Mouse (Mus musculus): ENCODE measurements around the gene Gm44503. TPM values are rescaled to one million over a fixed set of nuclear protein-coding genes. Genes with fewer than 3 reads are reported as not detected.
A peak's percentile ranks its signal among the peaks of the same experiment; 100 is the strongest.

The Gm44503 gene
- polyA plus RNA-seq, 1 experiment = not detected

- H3K36me3 ChIP-seq (ENCODE audit: control insufficient read depth, insufficient read depth, low read length) = no peaks in the 10 kb centered on the region
- H3K27me3 ChIP-seq (ENCODE audit: control insufficient read depth, insufficient read depth, low read length) = no peaks in the 10 kb centered on the region
- peaks cover 3% of the 10 kb centered on the region for H3K4me1 ChIP-seq (ENCODE audit: control insufficient read depth, insufficient read depth, low read length)
- H3K4me3 ChIP-seq (ENCODE audit: control insufficient read depth, low read depth, low read length) = no peak overlapping the region
- H3K27ac ChIP-seq (ENCODE audit: control insufficient read depth, insufficient read depth, low read depth, low read length) = peak overlapping the region; percentile 32
- no peak for TF ChIP-seq CTCF (IDR thresholded peaks at IDR 0.05; ENCODE audit: control insufficient read depth, insufficient read depth, insufficient replicate concordance, low read depth, low read length)
- no peak for TF ChIP-seq POLR2A (IDR thresholded peaks at IDR 0.05; ENCODE audit: control insufficient read depth, low read depth, low read length)
These were observed 67.4 kb downstream of the Gm44503 start for GRCm38 (mm10) chr9:73025818-73026636.

- H3K27me3 ChIP-seq (ENCODE audit: control insufficient read depth, insufficient read depth, low read length) = no peaks in the 10 kb centered on the region
- no peak for TF ChIP-seq CTCF (IDR thresholded peaks at IDR 0.05; ENCODE audit: control insufficient read depth, insufficient read depth, insufficient replicate concordance, low read depth, low read length)
- no peak for TF ChIP-seq POLR2A (IDR thresholded peaks at IDR 0.05; ENCODE audit: control insufficient read depth, low read depth, low read length)
- H3K4me1 ChIP-seq (ENCODE audit: control insufficient read depth, insufficient read depth, low read length) = peaks cover 3% of the 10 kb centered on the region
- H3K36me3 ChIP-seq (ENCODE audit: control insufficient read depth, insufficient read depth, low read length) = peaks cover 1% of the 10 kb centered on the region; the same call in 1 of the 2 replicates
- no peak overlapping the region for H3K27ac ChIP-seq (ENCODE audit: control insufficient read depth, insufficient read depth, low read depth, low read length)
- H3K4me3 ChIP-seq (ENCODE audit: control insufficient read depth, low read depth, low read length) = no peak overlapping the region
These were observed 71.8 kb downstream of the Gm44503 start for GRCm38 (mm10) chr9:73030443-73030842.

GRCm38 (mm10) chr9:73031421-73031820 lies 72.8 kb downstream of the Gm44503 start:
- Histone ChIP-seq H3K4me1 (ENCODE audit: control insufficient read depth, insufficient read depth, low read length) (no peaks in the 10 kb centered on the region), H3K27ac (ENCODE audit: control insufficient read depth, insufficient read depth, low read depth, low read length) (no peak overlapping the region), H3K36me3 (ENCODE audit: control insufficient read depth, insufficient read depth, low read length) (peaks cover 1% of the 10 kb centered on the region; the same call in 1 of the 2 replicates), H3K4me3 (ENCODE audit: control insufficient read depth, low read depth, low read length) (no peak overlapping the region), H3K27me3 (ENCODE audit: control insufficient read depth, insufficient read depth, low read length) (no peaks in the 10 kb centered on the region)
- TF ChIP-seq POLR2A (IDR thresholded peaks at IDR 0.05; ENCODE audit: control insufficient read depth, low read depth, low read length) = no peak
- no peak for TF ChIP-seq CTCF (IDR thresholded peaks at IDR 0.05; ENCODE audit: control insufficient read depth, insufficient read depth, insufficient replicate concordance, low read depth, low read length)

GRCm38 (mm10) chr9:73033406-73033805 lies 74.8 kb downstream of the Gm44503 start:
- H3K27ac ChIP-seq (ENCODE audit: control insufficient read depth, insufficient read depth, low read depth, low read length) = no peak overlapping the region

GRCm38 (mm10) chr9:73039222-73039945 lies 80.7 kb downstream of the Gm44503 start:
- H3K4me3 ChIP-seq (ENCODE audit: control insufficient read depth, low read depth, low read length) = peak overlapping the region; percentile 96
- H3K36me3 ChIP-seq (ENCODE audit: control insufficient read depth, insufficient read depth, low read length) = no peaks in the 10 kb centered on the region
- peak overlapping the region; percentile 71 for H3K27ac ChIP-seq (ENCODE audit: control insufficient read depth, insufficient read depth, low read depth, low read length)
- H3K27me3 ChIP-seq (ENCODE audit: control insufficient read depth, insufficient read depth, low read length) = no peaks in the 10 kb centered on the region
- TF ChIP-seq CTCF (IDR thresholded peaks at IDR 0.05; ENCODE audit: control insufficient read depth, insufficient read depth, insufficient replicate concordance, low read depth, low read length) (no peak), POLR2A (IDR thresholded peaks at IDR 0.05; ENCODE audit: control insufficient read depth, low read depth, low read length) (peak; percentile 73)
- peaks cover 8% of the 10 kb centered on the region; the same call in 1 of the 2 replicates for H3K4me1 ChIP-seq (ENCODE audit: control insufficient read depth, insufficient read depth, low read length)

More at GRCm38 (mm10) chr9:73033406-73033805, 74.8 kb downstream of the Gm44503 start:
- no peaks in the 10 kb centered on the region for H3K27me3 ChIP-seq (ENCODE audit: control insufficient read depth, insufficient read depth, low read length)
- no peaks in the 10 kb centered on the region for H3K4me1 ChIP-seq (ENCODE audit: control insufficient read depth, insufficient read depth, low read length)
- TF ChIP-seq CTCF (IDR thresholded peaks at IDR 0.05; ENCODE audit: control insufficient read depth, insufficient read depth, insufficient replicate concordance, low read depth, low read length) (no peak), POLR2A (IDR thresholded peaks at IDR 0.05; ENCODE audit: control insufficient read depth, low read depth, low read length) (no peak)
- peaks cover 1% of the 10 kb centered on the region; the same call in 1 of the 2 replicates for H3K36me3 ChIP-seq (ENCODE audit: control insufficient read depth, insufficient read depth, low read length)
- H3K4me3 ChIP-seq (ENCODE audit: control insufficient read depth, low read depth, low read length) = no peak overlapping the region

GRCm38 (mm10) chr9:73040080-73040479 lies 81.4 kb downstream of the Gm44503 start, which contains the start of gene Pigb:
Gene Pigb, minus strand, starts transcription at chr9:73040378.
- no peaks in the 10 kb centered on the region for H3K36me3 ChIP-seq (ENCODE audit: control insufficient read depth, insufficient read depth, low read length)
- peak within 1 kb of the TSS; percentile 96 for H3K4me3 ChIP-seq (ENCODE audit: control insufficient read depth, low read depth, low read length)
- TF ChIP-seq POLR2A (IDR thresholded peaks at IDR 0.05; ENCODE audit: control insufficient read depth, low read depth, low read length) (no peak), CTCF (IDR thresholded peaks at IDR 0.05; ENCODE audit: control insufficient read depth, insufficient read depth, insufficient replicate concordance, low read depth, low read length) (no peak)
- no peaks in the 10 kb centered on the region for H3K27me3 ChIP-seq (ENCODE audit: control insufficient read depth, insufficient read depth, low read length)
- H3K4me1 ChIP-seq (ENCODE audit: control insufficient read depth, insufficient read depth, low read length) = peaks cover 8% of the 10 kb centered on the region; the same call in 1 of the 2 replicates
- peak within 1 kb of the TSS; percentile 71 for H3K27ac ChIP-seq (ENCODE audit: control insufficient read depth, insufficient read depth, low read depth, low read length)

All from testis, adult 2 months (tissue).